Mouse (Mus musculus): Measurements from ENCODE around the gene Stxbp4. TPM values are rescaled to one million over a fixed set of nuclear protein-coding genes. Genes with fewer than 3 reads are reported as not detected.

Stxbp4 gene
- polyA plus RNA-seq, 1 experiment from 2014 or later = 6.4 TPM

DNA sequence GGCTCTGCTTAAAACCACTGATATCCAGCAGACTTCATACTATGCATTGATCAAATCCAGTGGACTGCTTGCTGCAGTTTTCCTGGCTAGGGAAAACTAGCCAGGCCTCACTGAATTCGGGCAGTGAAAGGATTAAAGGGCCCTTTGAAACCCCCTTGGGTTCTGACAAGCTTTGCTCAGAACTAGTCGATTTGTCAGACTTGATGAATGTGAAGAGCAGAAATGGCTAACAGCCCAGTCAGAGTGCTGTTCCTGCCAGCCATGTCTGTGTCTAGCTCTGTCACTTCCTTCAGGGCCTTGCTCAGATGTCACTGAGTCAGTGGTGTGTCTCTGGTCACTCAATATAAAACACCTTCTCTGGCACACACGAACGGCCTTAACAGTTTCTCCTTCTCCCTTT is 136.0 kb downstream of the Stxbp4 start:
- no peak overlapping the region for H3K4me3 ChIP-seq (replicated peaks)
- ATAC-seq (ENCODE audit: insufficient read depth) = no peak
- no peaks in the 10 kb centered on the region for H3K4me1 ChIP-seq (replicated peaks)
- H3K9me3 ChIP-seq (replicated peaks) = no peaks in the 10 kb centered on the region
- H3K9ac ChIP-seq = no peak overlapping the region
- no peak overlapping the region for H3K4me2 ChIP-seq
- no peak overlapping the region for H3K27ac ChIP-seq (replicated peaks)
- WGBS (ENCODE audit: insufficient replicate concordance) = 70% methylated on average over 4 of the region's 4 CpGs
- H3K36me3 ChIP-seq (replicated peaks) = no peaks in the 10 kb centered on the region
- H3K27me3 ChIP-seq = no peaks in the 10 kb centered on the region

DNA sequence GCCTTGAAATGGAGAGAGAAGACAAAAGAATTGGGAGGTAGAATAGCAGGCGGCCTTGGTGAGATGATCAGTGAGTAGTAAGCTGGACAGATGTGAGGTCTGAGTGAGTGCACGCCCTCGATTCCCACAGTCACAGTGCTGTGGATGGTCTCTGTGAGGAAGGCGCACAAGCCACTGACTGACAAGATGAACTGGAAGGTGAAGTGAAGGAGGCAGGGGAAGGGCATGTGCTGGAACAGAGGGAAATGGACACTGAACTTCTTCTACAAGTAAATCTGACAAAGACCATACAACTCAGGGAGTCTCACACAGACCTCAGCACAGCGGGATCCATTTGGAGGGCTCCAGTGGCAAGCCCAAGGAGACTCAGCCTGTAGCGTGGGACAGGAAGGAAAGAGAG is 138.0 kb downstream of the Stxbp4 start:
- Histone ChIP-seq H3K4me1 (replicated peaks) (no peaks in the 10 kb centered on the region), H3K4me2 (no peak overlapping the region), H3K9me3 (replicated peaks) (no peaks in the 10 kb centered on the region), H3K27ac (replicated peaks) (no peak overlapping the region), H3K36me3 (replicated peaks) (no peaks in the 10 kb centered on the region), H3K27me3 (no peaks in the 10 kb centered on the region), H3K9ac (no peak overlapping the region), H3K4me3 (replicated peaks) (no peak overlapping the region)
- no peak for ATAC-seq (ENCODE audit: insufficient read depth)
- WGBS (ENCODE audit: insufficient replicate concordance) = 79% methylated on average over 6 of the region's 6 CpGs

DNA sequence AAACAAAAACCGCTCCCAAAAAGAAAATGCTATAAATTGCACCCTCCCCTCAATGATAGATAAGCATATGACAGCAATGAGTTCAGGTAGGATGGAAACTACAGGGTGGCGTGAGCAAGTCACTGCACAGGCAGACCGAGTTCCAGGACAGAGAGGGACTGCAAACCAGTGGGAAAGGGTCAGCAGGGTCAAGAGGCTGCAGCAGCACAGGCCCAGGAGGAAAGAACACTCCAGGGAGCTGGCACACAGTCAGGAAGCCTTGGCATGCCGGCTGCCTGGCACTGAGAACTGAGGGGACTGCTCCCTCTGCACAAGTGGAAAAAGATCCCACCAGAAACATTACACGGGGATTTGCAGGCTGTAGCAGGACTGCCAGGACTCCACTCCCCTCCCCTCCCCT is 139.4 kb downstream of the Stxbp4 start:
- 53% methylated on average over 4 of the region's 5 CpGs for whole genome bisulfite sequencing (ENCODE audit: insufficient replicate concordance)
- Histone ChIP-seq H3K27ac (replicated peaks) (no peak overlapping the region), H3K9me3 (replicated peaks) (no peaks in the 10 kb centered on the region), H3K4me2 (no peak overlapping the region), H3K27me3 (no peaks in the 10 kb centered on the region), H3K36me3 (replicated peaks) (no peaks in the 10 kb centered on the region), H3K9ac (no peak overlapping the region), H3K4me1 (replicated peaks) (no peaks in the 10 kb centered on the region), H3K4me3 (replicated peaks) (no peak overlapping the region)
- ATAC-seq (ENCODE audit: insufficient read depth) = no peak

DNA sequence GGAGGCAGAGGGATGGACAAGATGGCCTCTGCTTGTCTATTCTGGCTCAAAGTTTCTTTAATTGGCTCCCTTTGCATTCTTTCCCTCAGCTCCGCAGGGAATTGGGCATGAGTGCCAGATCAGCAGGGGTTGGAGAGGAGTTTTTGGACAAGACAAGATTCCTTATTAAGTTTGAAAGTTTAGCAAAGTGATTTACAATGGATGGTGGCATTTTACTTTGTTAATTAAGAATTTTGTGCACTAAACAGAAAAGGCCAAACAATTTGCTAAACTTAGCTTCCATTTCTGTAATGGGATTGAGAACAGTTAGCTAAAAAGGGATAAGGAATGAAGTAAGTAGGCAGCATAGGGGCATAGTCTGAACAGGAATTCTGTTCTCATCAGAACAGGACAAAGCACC is 142.9 kb downstream of the Stxbp4 start:
- WGBS (ENCODE audit: insufficient replicate concordance) = 78% methylated on average over 1 of the region's 1 CpGs
- Histone ChIP-seq H3K27me3 (no peaks in the 10 kb centered on the region), H3K4me2 (no peak overlapping the region), H3K27ac (replicated peaks) (no peak overlapping the region), H3K9me3 (replicated peaks) (no peaks in the 10 kb centered on the region), H3K4me1 (replicated peaks) (no peaks in the 10 kb centered on the region), H3K4me3 (replicated peaks) (no peak overlapping the region), H3K9ac (no peak overlapping the region), H3K36me3 (replicated peaks) (no peaks in the 10 kb centered on the region)
- no peak for ATAC-seq (ENCODE audit: insufficient read depth)

DNA sequence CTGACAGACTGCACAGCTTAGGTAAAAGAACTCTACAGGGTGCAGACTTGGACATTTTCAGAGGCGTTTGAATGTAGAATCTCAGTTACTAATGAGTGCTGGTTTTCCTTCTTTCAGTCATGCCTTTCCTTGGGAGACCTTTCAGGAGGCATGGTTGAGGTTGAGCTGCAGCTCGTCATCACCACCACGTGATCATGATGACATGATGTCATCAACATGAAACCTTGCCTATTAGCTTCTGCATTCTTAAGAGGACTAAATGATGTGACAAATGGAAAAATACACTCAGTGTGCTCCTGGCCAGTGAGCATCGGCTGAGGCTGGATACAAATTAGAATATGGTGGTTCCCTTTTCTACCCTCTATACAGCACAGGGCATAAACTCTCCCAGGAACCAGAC is 145.4 kb downstream of the Stxbp4 start:
- no peak overlapping the region for H3K4me2 ChIP-seq
- WGBS (ENCODE audit: insufficient replicate concordance) = 65% methylated on average over 4 of the region's 4 CpGs
- H3K9ac ChIP-seq = no peak overlapping the region
- H3K4me1 ChIP-seq (replicated peaks) = no peaks in the 10 kb centered on the region
- no peaks in the 10 kb centered on the region for H3K9me3 ChIP-seq (replicated peaks)
- no peak overlapping the region for H3K4me3 ChIP-seq (replicated peaks)
- no peak for ATAC-seq (ENCODE audit: insufficient read depth)
- H3K27ac ChIP-seq (replicated peaks) = no peak overlapping the region
- H3K27me3 ChIP-seq = no peaks in the 10 kb centered on the region
- no peaks in the 10 kb centered on the region for H3K36me3 ChIP-seq (replicated peaks)

DNA sequence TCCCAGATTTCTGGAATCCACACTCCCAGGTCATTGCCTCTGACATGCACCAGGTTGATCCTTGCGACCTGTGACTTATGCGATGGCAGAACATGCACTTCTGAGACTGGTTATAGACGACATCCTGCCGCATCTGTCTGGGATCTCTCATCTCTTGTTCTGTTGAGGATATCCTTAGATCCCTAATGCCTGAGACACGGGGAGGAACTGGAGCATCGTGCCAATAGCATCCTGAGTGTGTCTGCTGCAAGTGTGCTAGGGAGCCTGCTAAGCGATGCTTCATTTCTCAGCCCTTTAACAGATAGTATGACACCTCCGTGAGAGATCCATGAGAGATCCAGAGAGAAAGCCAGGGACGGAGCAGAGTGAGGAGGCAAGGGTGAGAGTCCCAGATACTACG is 148.7 kb downstream of the Stxbp4 start:
- Histone ChIP-seq H3K27ac (replicated peaks) (no peak overlapping the region), H3K36me3 (replicated peaks) (no peaks in the 10 kb centered on the region), H3K4me1 (replicated peaks) (no peaks in the 10 kb centered on the region), H3K4me2 (no peak overlapping the region), H3K9me3 (replicated peaks) (no peaks in the 10 kb centered on the region), H3K27me3 (no peaks in the 10 kb centered on the region), H3K4me3 (replicated peaks) (no peak overlapping the region), H3K9ac (no peak overlapping the region)
- ATAC-seq (ENCODE audit: insufficient read depth) = no peak
- 84% methylated on average over 10 of the region's 10 CpGs for WGBS (ENCODE audit: insufficient replicate concordance)

DNA sequence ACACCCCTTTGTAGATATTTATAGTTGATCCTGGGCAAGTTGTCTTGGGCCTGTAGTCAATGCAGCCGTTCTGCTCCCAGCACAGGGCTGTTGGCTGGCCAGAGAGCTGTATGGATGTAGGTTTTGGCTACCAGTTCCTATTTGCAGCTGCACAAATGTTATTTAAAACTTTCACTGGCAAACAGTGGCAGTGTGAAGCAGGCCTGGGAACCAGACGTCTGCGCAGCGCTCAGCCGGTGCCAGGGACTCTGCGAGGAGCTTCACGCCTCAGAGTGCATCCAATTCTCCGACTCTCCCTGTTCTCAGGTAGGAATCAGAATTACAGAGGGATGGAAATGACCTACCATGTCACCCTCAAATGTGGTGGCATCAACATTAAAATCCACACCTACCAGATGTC is 150.2 kb downstream of the Stxbp4 start:
- H3K9ac ChIP-seq = no peak overlapping the region

DNA sequence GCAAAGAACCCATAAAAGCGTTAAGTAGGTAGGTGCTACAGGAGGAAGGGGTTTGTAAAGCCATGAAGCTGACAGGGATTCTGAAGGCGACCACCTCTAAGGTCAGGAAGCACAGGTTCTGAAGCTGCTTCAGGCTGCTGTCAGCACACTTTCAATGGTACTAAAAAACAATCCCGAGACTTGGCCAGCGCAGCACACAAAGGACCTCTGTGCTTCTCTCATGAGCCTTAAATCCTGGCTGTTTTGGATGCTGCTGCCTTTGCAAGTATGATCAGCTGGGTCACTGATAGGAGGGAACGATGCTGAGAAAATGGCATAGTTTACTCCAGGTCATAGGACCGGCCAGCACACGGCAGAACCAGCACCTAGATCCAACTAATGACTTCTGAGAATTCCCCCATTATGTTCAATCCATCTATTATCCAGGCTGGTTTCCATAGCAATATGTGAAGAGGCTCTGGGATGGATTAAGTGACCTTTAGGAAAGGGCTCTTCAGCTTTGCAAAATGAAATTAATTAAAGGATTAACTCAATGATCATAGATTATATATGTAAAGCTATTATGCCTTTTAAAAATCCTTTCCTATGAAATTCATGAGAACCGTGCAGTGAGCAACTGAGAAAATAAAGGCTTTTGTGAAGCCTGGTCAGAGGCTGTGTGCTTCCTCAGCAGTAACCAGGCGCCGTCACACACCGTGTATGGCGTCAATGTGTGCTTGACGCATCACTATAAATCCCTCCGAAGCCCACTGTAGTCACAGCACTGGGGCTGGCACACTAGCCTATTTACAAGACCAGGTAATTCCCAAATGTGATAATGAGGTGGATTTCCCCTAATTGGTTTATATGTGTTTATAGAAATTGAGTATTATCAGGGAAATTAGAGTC is 152.9 kb downstream of the Stxbp4 start:
- WGBS (ENCODE audit: insufficient replicate concordance) = 75% methylated on average over 14 of the region's 14 CpGs
- Histone ChIP-seq H3K4me2 (no peak overlapping the region), H3K9me3 (replicated peaks) (no peaks in the 10 kb centered on the region), H3K4me3 (replicated peaks) (no peak overlapping the region), H3K27ac (replicated peaks) (no peak overlapping the region), H3K9ac (no peak overlapping the region), H3K36me3 (replicated peaks) (no peaks in the 10 kb centered on the region), H3K27me3 (no peaks in the 10 kb centered on the region), H3K4me1 (replicated peaks) (no peaks in the 10 kb centered on the region)
- ATAC-seq (ENCODE audit: insufficient read depth) = no peak

More for the DNA sequence above, 150.2 kb downstream of the Stxbp4 start:
- no peak overlapping the region for H3K4me3 ChIP-seq (replicated peaks)
- no peak overlapping the region for H3K27ac ChIP-seq (replicated peaks)
- 77% methylated on average over 8 of the region's 8 CpGs for WGBS (ENCODE audit: insufficient replicate concordance)
- no peak for ATAC-seq (ENCODE audit: insufficient read depth)
- H3K4me1 ChIP-seq (replicated peaks) = no peaks in the 10 kb centered on the region
- H3K9me3 ChIP-seq (replicated peaks) = no peaks in the 10 kb centered on the region
- H3K27me3 ChIP-seq = no peaks in the 10 kb centered on the region
- no peaks in the 10 kb centered on the region for H3K36me3 ChIP-seq (replicated peaks)
- H3K4me2 ChIP-seq = no peak overlapping the region

DNA sequence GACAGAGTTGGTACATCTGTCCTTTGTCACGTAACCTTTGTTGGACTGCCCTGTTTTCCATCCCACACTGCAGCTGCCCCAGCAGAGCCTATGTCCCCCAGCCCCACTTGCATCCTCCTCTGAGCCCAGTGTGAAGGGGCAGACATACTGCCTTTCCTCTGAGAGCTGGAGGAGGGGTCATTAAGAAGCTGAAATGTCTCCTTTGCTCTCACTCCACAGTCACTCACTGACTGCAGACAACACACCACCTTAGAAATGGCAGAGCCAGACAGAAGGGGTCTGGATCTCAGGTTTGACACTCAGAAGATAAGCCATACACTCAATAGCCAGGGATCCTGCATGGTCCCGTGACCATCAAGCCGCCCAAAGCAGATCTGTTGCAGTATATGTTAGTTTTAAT is 154.1 kb downstream of the Stxbp4 start:
- Histone ChIP-seq H3K27ac (replicated peaks) (no peak overlapping the region), H3K9ac (no peak overlapping the region), H3K4me2 (no peak overlapping the region), H3K27me3 (no peaks in the 10 kb centered on the region), H3K9me3 (replicated peaks) (no peaks in the 10 kb centered on the region), H3K4me3 (replicated peaks) (no peak overlapping the region), H3K36me3 (replicated peaks) (no peaks in the 10 kb centered on the region), H3K4me1 (replicated peaks) (no peaks in the 10 kb centered on the region)
- 75% methylated on average over 3 of the region's 3 CpGs for WGBS (ENCODE audit: insufficient replicate concordance)
- no peak for ATAC-seq (ENCODE audit: insufficient read depth)

DNA sequence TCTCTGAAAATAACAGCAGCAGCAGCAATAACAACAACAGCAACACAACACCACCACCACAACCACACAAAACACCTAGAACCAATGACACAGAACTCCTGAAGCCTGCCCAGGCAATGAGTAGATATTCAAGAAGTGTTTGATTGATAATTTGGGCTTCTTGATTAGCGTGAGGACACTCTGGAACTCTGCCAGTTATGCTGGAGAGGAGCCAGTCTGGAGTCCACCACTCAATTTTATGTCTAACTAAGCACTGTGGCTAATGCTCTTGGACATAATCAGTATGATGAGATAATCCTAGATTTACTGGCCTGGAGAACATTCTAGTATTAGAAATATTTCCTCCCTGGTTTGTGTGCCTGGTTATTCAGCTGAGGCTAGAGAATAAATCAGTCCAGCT is 156.1 kb downstream of the Stxbp4 start:
- Histone ChIP-seq H3K4me3 (replicated peaks) (no peak overlapping the region), H3K9me3 (replicated peaks) (no peaks in the 10 kb centered on the region), H3K36me3 (replicated peaks) (no peaks in the 10 kb centered on the region), H3K9ac (no peak overlapping the region), H3K27ac (replicated peaks) (no peak overlapping the region), H3K4me2 (no peak overlapping the region), H3K27me3 (no peaks in the 10 kb centered on the region), H3K4me1 (replicated peaks) (no peaks in the 10 kb centered on the region)
- WGBS (ENCODE audit: insufficient replicate concordance) = 58% methylated on average over 1 of the region's 1 CpGs
- ATAC-seq (ENCODE audit: insufficient read depth) = no peak

DNA sequence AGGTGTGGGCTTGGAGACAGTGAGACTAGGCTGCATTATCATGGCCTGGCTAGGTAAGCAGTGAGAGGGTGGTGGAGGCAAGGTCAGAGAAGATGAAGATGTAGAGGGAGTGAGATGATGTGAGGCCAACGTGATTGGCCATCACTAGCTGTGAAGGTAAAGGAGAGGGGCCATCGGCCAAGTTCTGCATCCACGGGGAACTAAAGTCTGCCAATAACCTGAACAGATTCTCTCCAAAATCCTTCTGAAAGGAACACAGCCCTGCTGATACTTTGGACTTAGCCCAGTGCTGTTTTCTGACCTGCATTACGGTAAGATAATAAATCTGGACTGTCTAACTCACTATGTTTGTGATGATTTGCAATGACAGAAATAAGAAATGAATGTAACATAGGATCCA is 167.6 kb downstream of the Stxbp4 start:
- H3K27ac ChIP-seq (replicated peaks) = no peak overlapping the region
- WGBS (ENCODE audit: insufficient replicate concordance) = 66% methylated on average over 4 of the region's 4 CpGs
- no peak for ATAC-seq (ENCODE audit: insufficient read depth)

DNA sequence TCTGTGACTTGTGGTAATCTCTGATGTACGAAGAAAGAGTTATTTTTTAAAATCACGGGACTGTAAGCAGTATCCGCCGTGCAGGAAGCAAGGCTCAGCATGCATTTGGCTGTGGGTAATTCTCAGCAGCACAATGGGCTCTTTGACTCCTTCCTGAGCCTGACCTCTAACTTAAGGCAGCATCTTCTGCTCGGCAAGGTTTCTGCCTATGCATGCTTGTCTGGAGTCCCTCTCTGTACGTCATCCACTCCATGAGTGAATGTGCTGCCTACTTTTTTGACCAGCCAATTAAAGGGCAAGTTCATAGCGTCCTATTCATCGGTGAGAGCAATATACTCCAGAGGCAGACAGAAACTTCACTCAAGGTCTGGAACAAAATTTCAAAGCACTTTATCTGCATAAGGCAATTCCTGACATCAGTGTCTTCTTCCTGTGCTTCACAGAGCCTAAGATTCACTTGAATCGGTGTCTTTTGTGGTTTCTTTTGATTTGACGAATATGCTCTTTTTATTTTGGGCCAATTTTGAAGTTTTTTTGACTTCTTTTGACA is 173.8 kb downstream of the Stxbp4 start:
- no peaks in the 10 kb centered on the region for H3K4me1 ChIP-seq (replicated peaks)
- H3K36me3 ChIP-seq (replicated peaks) = no peaks in the 10 kb centered on the region
- H3K9me3 ChIP-seq (replicated peaks) = no peaks in the 10 kb centered on the region
- no peak for ATAC-seq (ENCODE audit: insufficient read depth)
- H3K27ac ChIP-seq (replicated peaks) = no peak overlapping the region
- H3K27me3 ChIP-seq = no peaks in the 10 kb centered on the region
- 57% methylated on average over 10 of the region's 10 CpGs for WGBS (ENCODE audit: insufficient replicate concordance)
- no peak overlapping the region for H3K9ac ChIP-seq
- no peak overlapping the region for H3K4me2 ChIP-seq
- no peak overlapping the region for H3K4me3 ChIP-seq (replicated peaks)

More for the DNA sequence above, 167.6 kb downstream of the Stxbp4 start:
- H3K4me3 ChIP-seq (replicated peaks) = no peak overlapping the region
- no peaks in the 10 kb centered on the region for H3K4me1 ChIP-seq (replicated peaks)
- H3K9ac ChIP-seq = no peak overlapping the region
- H3K36me3 ChIP-seq (replicated peaks) = no peaks in the 10 kb centered on the region
- H3K9me3 ChIP-seq (replicated peaks) = no peaks in the 10 kb centered on the region
- H3K27me3 ChIP-seq = no peaks in the 10 kb centered on the region
- no peak overlapping the region for H3K4me2 ChIP-seq

All from liver, embryonic 15.5 days (tissue).